Mouse (Mus musculus) cerebellum, postnatal 36 days (tissue): ENCODE measurements around the gene Twsg1.
A peak's percentile ranks its signal among the peaks of the same experiment; 100 is the strongest.

Experiments
- DNase-seq, 2 experiments: peaks; one replicate each; pipeline ENCODE4 v3.0.0; 2021 to 2022; ENCODE audit warnings: mixed read lengths in 2 of 2

Gene Twsg1

DNA sequence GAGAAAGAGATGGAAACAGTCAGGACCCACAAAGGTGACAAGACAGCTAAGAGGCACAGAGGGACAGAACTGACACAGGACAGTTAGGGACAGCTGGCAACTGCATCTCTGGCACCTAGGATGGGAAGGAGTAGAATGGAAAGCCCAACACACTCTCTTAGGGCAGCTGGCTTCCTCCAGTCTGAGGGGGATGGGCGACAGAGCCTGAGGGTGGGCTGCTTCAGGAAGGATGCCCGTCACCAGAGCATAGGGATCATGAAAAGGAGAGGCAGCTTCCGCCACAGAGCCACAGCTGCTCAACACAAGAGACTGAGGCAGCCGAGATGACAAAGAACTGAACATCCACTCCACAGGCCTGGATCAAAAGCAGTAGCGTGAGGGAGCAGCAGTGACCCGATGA is 19.5 kb downstream of the Twsg1 start:
- DNase-seq: peak in 1 of 2 experiments; percentile 19

DNA sequence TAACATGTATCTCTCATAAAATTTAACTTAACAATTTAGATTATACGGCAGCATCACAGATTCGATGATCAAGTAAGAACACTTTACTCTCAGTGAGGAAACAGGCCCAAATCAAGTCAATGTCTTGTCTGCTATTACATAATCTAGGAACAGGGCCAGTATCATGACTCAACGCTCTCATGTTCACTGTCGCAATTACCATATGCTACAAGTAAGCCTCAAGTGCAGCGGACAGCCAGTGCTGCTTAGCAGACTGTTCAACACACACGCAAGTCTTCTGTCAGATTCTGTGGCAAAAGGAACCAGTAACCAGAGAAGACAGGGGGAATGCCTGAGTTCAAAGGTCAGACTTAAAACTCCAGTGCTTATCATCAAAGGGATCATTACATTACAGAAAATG is 20.1 kb downstream of the Twsg1 start:
- DNase-seq: peak; percentile 59 to 73

GRCm38 (mm10) chr17:65930158-65930826 is 20.7 kb downstream of the Twsg1 start:
- no peak for DNase-seq

DNA sequence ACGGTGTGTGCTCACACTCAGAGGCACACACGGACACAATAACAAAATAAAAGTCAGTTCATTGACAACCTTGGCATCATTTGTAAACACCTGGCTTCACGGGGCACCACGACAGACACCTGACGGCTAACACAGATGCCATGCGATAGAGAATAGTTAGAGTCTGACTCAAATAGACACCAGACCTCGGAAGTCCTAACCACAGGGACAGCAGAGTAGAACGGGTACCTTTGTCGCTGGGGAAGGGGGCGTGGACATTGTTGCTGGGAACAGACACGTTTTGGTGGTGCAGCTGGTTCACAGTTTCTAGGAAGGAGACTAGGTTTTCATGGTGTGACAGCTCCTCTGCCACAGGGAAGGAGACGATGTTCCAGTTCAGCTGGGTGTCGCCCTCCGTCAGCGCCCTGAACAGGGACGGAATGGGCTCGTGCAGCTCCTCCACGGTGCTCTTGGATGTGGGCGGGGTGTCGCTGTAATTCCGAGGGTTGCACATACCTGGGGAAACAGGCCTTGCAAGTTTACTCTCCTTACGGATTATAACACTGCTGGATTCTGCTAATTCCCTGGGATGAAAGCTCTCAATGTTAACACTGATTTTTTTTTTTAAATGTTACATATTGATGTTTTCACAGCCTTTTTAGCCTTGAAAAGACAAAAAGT is 21.6 kb downstream of the Twsg1 start:
- no peak for DNase-seq

- DNase-seq: peak in 1 of 2 experiments; percentile 21
Measured at GRCm38 (mm10) chr17:65927077-65927476, 23.9 kb downstream of the Twsg1 start.

DNA sequence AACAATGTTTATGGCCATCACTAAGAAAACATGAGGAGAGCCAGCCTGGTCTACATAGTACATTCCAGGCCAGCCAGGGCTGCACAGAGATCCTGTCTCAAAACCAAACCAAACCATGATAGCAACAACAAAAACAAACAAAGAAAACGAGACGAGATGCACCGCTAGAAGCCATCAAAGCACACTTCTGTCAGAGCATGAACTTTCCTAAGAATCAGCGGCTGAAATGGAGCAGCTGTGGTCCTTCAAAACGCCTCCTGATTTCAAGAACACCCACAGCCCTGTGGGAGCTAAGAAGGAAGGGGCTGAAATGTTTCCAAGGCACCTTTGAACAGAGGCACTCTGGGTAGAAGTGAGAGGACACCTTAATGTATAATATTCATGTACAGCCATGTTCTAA is 26.8 kb downstream of the Twsg1 start:
- DNase-seq: no peak

DNA sequence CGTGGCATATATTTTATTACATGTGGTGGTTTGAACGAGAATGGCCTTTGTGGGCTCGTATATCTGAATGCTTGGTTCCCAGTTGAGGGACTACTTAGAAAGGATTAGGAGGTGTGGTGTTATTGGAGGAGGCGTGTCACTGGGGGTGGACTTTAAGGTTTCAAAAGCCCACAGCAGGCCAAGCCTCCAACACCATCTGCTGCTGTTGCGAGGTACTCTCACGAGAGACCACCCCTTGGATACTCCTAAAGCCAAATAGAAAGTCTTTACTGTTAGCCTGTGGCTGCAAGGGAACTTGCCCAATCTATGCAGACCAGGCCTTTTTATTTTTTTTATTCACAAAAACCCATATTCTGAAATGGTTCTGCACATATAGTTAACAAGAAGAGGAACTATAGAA is 29.1 kb downstream of the Twsg1 start:
- DNase-seq: no peak

GRCm38 (mm10) chr17:65919235-65919634 is 31.8 kb downstream of the Twsg1 start:
- no peak for DNase-seq

DNA sequence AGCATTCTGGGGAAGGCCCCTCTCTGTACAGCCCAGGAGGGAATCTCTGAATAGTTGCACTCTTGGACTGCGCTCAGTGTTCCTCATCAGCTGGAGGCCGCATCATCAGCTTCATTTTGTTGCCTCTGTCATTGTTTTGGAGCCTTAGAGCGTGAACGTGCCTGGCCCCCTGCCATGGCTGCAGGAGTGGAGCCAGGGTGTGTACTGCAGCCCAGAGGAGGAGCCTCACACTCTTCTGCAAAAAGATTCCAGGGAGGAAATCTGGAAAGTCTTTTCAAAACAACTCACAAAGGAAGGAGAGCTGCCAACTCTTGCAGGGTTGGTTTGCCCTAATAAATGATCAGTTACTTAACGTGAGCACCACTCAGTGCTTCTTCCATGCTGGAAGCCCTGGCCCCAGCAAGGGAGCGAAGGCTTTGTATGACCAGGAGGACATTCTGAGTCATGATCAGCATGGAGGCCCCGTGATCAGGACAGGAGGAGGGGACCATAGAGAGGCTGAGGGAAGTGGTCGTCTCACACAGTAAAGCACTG is 34.8 kb downstream of the Twsg1 start:
- peak; percentile 56 to 62 for DNase-seq

DNA sequence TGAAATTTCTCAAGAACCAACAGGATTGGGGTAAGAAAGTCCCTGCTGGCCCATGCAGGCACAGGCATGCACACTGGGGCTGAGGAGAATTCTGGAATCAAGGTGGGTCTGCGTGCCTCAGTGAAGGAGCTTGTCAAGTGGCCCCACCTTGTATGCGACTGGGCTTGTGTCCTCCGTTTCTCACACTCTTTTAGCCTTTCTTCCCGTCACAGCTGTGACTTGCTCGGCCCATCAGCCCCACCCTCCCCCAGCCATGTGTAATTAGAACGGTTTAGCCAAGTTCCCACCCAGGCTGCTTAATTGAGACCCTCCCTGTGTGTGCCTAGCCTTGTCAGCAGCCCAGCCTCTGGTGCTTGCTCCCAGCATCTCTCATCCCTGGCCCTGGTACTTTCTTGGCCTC is 36.9 kb downstream of the Twsg1 start:
- no peak for DNase-seq

DNA sequence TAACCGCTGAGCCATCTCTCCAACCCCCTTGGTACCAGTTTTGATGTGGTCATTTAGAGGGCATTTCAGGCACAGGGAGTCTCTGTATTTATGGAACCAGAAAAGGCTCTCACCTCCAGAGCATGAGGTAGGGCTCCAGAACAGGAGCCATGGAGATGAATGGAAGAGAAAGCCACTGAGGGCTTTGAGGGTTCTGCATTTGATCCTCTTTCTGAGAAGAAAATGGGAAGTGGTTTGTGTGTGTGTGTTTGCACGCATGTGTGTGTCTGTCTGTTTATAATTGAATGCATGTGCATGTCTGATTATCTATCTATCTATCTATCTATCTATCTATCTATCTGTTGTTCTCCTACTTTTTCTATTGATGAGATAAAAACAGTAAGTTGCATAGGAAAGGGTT is 38.8 kb downstream of the Twsg1 start:
- DNase-seq: no peak

GRCm38 (mm10) chr17:65911285-65912069 is 39.5 kb downstream of the Twsg1 start:
- no peak for DNase-seq

- DNase-seq: no peak
Measured at GRCm38 (mm10) chr17:65908270-65908669, 42.8 kb downstream of the Twsg1 start.

DNA sequence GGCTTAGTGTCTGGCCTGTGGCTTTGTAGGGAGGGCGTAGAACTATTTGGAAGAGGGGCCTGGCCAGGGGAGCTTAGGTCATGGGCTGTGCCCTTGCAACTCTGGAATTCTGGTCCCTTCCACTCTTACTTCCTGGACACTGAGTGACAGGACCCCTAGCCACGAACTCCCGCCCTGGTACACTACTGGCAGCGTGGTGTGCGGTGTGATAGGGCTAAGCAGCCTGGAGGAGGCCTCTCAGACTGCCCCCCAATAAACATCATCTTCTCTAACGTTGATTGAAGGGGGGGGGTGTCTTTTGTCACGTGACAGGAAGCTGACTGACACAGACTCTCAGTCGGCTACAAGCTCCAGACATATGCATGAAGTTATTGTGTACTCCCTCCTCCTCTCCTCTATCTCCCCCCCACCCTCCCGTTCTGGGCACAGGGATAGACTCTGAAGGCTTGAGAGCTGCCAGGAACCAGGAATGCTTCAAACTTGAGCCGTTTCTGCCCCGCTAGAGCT is 44.1 kb downstream of the Twsg1 start:
- no peak for DNase-seq

DNA sequence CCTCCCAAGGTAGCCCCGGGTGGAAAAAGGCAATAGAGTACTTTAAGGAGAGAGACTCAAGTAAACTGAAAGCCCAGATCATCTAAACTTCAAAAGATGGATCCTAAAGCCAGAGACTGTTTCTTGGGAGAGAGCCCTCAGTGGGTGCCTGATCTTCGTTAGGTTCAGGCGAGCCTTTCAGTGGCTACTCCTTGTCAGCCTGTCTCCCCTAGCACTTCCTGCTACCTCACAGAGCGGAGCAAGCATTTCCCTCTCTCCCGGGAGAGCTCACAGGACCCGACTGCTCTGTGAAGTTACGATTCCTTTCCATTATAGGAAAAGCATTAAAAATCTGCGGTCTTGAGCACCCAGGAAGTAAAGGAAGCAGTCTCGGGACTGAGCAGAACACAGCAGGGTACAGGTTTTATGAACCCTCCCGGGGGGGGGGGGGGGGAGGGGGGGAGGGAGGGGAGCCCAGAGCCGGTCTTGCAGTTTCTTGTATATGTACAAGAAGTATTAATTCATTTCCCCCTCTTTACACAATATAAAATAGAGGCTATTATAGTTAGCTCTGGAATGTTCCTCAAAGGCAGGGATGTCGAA is 44.6 kb downstream of the Twsg1 start:
- no peak for DNase-seq

- DNase-seq: no peak
Measured at GRCm38 (mm10) chr17:65905241-65905640, 45.8 kb downstream of the Twsg1 start.

- no peak for DNase-seq
Measured at GRCm38 (mm10) chr17:65903826-65904225, 47.2 kb downstream of the Twsg1 start.

- DNase-seq: no peak
Measured at GRCm38 (mm10) chr17:65903011-65903410, 48.0 kb downstream of the Twsg1 start.

DNA sequence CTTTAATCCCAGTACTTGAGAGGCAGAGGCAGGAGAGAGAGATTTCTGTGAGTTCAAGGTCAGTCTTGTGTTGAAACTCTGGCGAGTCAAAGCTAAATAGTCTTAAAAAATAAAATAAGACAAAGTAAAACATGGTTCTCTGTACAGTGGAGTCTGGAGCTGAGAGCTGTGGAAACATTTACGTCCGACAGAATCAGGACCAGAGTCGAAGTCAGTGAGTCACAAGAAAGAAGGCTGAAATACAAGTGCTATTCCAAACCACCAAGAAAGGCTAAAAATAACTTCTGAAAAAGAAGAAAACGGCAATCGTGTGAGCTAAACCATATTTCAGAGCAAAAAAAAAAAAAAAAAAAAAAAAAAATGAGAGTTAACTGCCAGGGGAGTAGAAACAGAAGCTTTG is 48.7 kb downstream of the Twsg1 start:
- DNase-seq: no peak

GRCm38 (mm10) chr17:65896016-65896415 is 55.0 kb downstream of the Twsg1 start:
- DNase-seq: no peak

GRCm38 (mm10) chr17:65889476-65889875 is 61.5 kb downstream of the Twsg1 start:
- no peak for DNase-seq

DNA sequence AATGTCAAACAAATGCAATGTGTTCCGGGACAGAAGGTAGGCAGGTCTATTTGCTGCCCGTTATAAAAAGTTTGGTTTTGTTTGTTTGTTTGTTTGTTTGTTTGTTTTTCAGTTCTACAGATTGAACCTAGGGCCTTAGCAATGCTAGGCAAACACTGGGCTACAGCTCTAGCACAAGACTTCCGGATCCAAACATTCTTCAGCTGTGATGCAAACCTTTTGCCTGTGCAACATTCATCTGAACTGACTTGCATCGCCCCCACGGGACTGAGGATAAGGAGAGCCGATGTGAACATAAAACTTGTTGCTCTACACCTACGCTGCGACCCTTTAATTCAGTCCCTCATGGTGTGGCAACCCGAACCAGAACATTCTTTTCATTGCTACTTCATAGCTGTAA is 64.5 kb downstream of the Twsg1 start:
- DNase-seq: no peak
